Mouse (Mus musculus) limb, embryonic 11.5 days (tissue): ENCODE results near the gene Trpm4. TPM values are rescaled to one million over a fixed set of nuclear protein-coding genes. Genes with fewer than 3 reads are reported as not detected.

ENCODE experiments used
- ATAC-seq: fragments of 200-750 bp; cut with Nextera tagmentation; 2 replicates; pipeline ENCODE4 v1.8.0; 2017; ENCODE audit warnings: low read depth; ENCODE audit not compliant: insufficient number of reproducible peaks, low FRiP score, low TSS enrichment
- DNase-seq: peaks from one replicate; pipeline ENCODE4 v3.0.0-alpha.2; 2015; ENCODE audit warnings: low spot score
- H3K27ac ChIP-seq: fragments of 300-500 bp; sonication (generic); replicated peaks from 2 replicates; pipeline ENCODE4 v1.5.1; 2014; ENCODE audit warnings: low read depth, mild to moderate bottlenecking, low read length
- H3K27me3 ChIP-seq: fragments of 300-500 bp; sonication (generic); 2 replicates; pipeline ENCODE4 v1.6.1; 2014; ENCODE audit warnings: mild to moderate bottlenecking, low read length, mixed read lengths; ENCODE audit not compliant: control insufficient read depth, insufficient read depth
- H3K36me3 ChIP-seq: fragments of 300-500 bp; sonication (generic); 2 replicates; pipeline ENCODE4 v1.6.1; 2014; ENCODE audit warnings: mild to moderate bottlenecking, low read length, moderate library complexity, mixed read lengths; ENCODE audit not compliant: control insufficient read depth, insufficient read depth
- H3K4me1 ChIP-seq: fragments of 300-500 bp; sonication (generic); 2 replicates; pipeline ENCODE4 v1.6.1; 2014; ENCODE audit warnings: low read length, mixed read lengths; ENCODE audit not compliant: control insufficient read depth, insufficient read depth
- H3K4me2 ChIP-seq: fragments of 300-500 bp; sonication (generic); 2 replicates; pipeline ENCODE4 v1.6.1; 2014; ENCODE audit warnings: low read depth, mild to moderate bottlenecking, moderate library complexity; ENCODE audit not compliant: severe bottlenecking
- H3K4me3 ChIP-seq: fragments of 300-500 bp; sonication (generic); 2 replicates; pipeline ENCODE4 v1.5.1; 2014; ENCODE audit warnings: low read depth, low read length
- H3K9ac ChIP-seq: fragments of 300-500 bp; sonication (generic); 2 replicates; pipeline ENCODE4 v1.6.1; 2014; ENCODE audit warnings: mild to moderate bottlenecking, low read length
- H3K9me3 ChIP-seq: fragments of 300-500 bp; sonication (generic); 2 replicates; pipeline ENCODE4 v1.6.1; 2016; ENCODE audit warnings: low read length; ENCODE audit not compliant: control insufficient read depth
- WGBS: fragments of 180-500 bp; shearing (Covaris S2); extraction: QIAGEN DNeasy Blood & Tissue Kit; methylation state at CpG from one replicate; pipeline ENCODE4 v1.1.7; 2014; 5-methylcytosine and 5-hydroxymethylcytosine counted together
- polyA plus RNA-seq: library from polyadenylated mRNA; unstranded; fragments of >200 nt; fragmentation: Nextera tagmentation; extraction: Ambion mirVana; gene quantifications from 2 replicates; pipeline ENCODE4 v1.2.1, GENCODE M21; 2014

The Trpm4 gene
- polyA plus RNA-seq: 6.7 and 8.9 TPM in 2 replicates

- Histone ChIP-seq H3K4me1 (peaks cover 16% of the 10 kb centered on the region), H3K9ac (peak within 1 kb of the TSS; percentile 73), H3K4me2 (peak within 1 kb of the TSS; percentile 83), H3K27me3 (peaks cover 2% of the 10 kb centered on the region; the same call in 1 of the 2 replicates), H3K4me3 (peak within 1 kb of the TSS; percentile 73), H3K27ac (0 out of 2 replicates have a peak within 1 kb of the TSS, but pooled peaks have one; percentile 39), H3K36me3 (no peaks in the 10 kb centered on the region), H3K9me3 (no peaks in the 10 kb centered on the region)
- under 1% methylated on average over 38 of the region's 38 CpGs for WGBS
- DNase-seq (peak; percentile 92), ATAC-seq (peak; percentile 59)
These were observed at the start of gene Trpm4 for GRCm38 (mm10) chr7:45333431-45333982. Gene Trpm4, minus strand, starts transcription at chr7:45333780.

- H3K36me3 ChIP-seq: peaks cover 47% of the 10 kb centered on the region
- DNase-seq: no peak
- H3K9me3 ChIP-seq: no peaks in the 10 kb centered on the region
- 93% methylated on average over 1 of the region's 1 CpGs for WGBS
- H3K4me3 ChIP-seq: no peak overlapping the region
- H3K27ac ChIP-seq: no peak overlapping the region
- no peaks in the 10 kb centered on the region for H3K4me1 ChIP-seq
- ATAC-seq: no peak
- H3K9ac ChIP-seq: no peak overlapping the region
- no peaks in the 10 kb centered on the region for H3K27me3 ChIP-seq
- H3K4me2 ChIP-seq: no peak overlapping the region
These were observed 42.5 kb upstream of the Trpm4 start for GRCm38 (mm10) chr7:45376057-45376456.

- peaks cover 3% of the 10 kb centered on the region; the same call in 1 of the 2 replicates for H3K27me3 ChIP-seq
- no peak overlapping the region for H3K4me3 ChIP-seq
- peaks cover 34% of the 10 kb centered on the region for H3K36me3 ChIP-seq
- no peak overlapping the region for H3K9ac ChIP-seq
- H3K27ac ChIP-seq: no peak overlapping the region
- WGBS: 96% methylated on average over 8 of the region's 8 CpGs
- 0 out of 2 replicates have a peak, but pooled peaks cover 3% of the 10 kb centered on the region for H3K4me1 ChIP-seq
- H3K4me2 ChIP-seq: no peak overlapping the region
- H3K9me3 ChIP-seq: no peaks in the 10 kb centered on the region
- DNase-seq (no peak), ATAC-seq (no peak)
These were observed 41.0 kb upstream of the Trpm4 start for GRCm38 (mm10) chr7:45374620-45375019.

GRCm38 (mm10) chr7:45372371-45372770 is 38.8 kb upstream of the Trpm4 start:
- H3K4me2 ChIP-seq: no peak overlapping the region
- 0 out of 2 replicates have a peak, but pooled peaks cover 7% of the 10 kb centered on the region for H3K4me1 ChIP-seq
- WGBS: 87% methylated on average over 5 of the region's 5 CpGs
- no peak overlapping the region for H3K9ac ChIP-seq
- H3K27me3 ChIP-seq: peaks cover 22% of the 10 kb centered on the region
- no peak overlapping the region for H3K4me3 ChIP-seq
- H3K36me3 ChIP-seq: peaks cover 21% of the 10 kb centered on the region
- no peak for DNase-seq
- ATAC-seq: no peak
- H3K9me3 ChIP-seq: no peaks in the 10 kb centered on the region
- H3K27ac ChIP-seq: no peak overlapping the region

- peaks cover 8% of the 10 kb centered on the region; the same call in 1 of the 2 replicates for H3K36me3 ChIP-seq
- no peaks in the 10 kb centered on the region for H3K9me3 ChIP-seq
- peaks cover 30% of the 10 kb centered on the region for H3K27me3 ChIP-seq
- H3K27ac ChIP-seq: no peak within 1 kb of the TSS
- H3K4me2 ChIP-seq: peak within 1 kb of the TSS; percentile 60
- H3K9ac ChIP-seq: peak within 1 kb of the TSS; percentile 51
- peaks cover 14% of the 10 kb centered on the region; the same call in 1 of the 2 replicates for H3K4me1 ChIP-seq
- DNase-seq: peak; percentile 92
- peak; percentile 58 for ATAC-seq
- 11% methylated on average over 28 of the region's 28 CpGs for WGBS
- H3K4me3 ChIP-seq: peak within 1 kb of the TSS; percentile 47
These were observed 37.1 kb upstream of the Trpm4 start, which contains the start of gene Lin7b for GRCm38 (mm10) chr7:45370475-45371311. Gene Lin7b, minus strand, starts transcription at chr7:45370583.

- Histone ChIP-seq H3K4me2 (peak overlapping the region; percentile 60), H3K36me3 (peaks cover 6% of the 10 kb centered on the region; the same call in 1 of the 2 replicates), H3K27me3 (peaks cover 37% of the 10 kb centered on the region), H3K4me3 (peak overlapping the region; percentile 47), H3K9me3 (no peaks in the 10 kb centered on the region), H3K9ac (peak overlapping the region; percentile 51), H3K4me1 (peaks cover 14% of the 10 kb centered on the region; the same call in 1 of the 2 replicates), H3K27ac (no peak overlapping the region)
- no peak for DNase-seq
- WGBS: 8% methylated on average over 48 of the region's 52 CpGs
- peak; percentile 23 for ATAC-seq
These were observed 36.4 kb upstream of the Trpm4 start for GRCm38 (mm10) chr7:45369836-45370474.

GRCm38 (mm10) chr7:45369022-45369745 is 35.6 kb upstream of the Trpm4 start:
- no peak for DNase-seq
- peaks cover 37% of the 10 kb centered on the region for H3K27me3 ChIP-seq
- no peak overlapping the region for H3K4me2 ChIP-seq
- H3K9ac ChIP-seq: no peak overlapping the region
- H3K9me3 ChIP-seq: no peaks in the 10 kb centered on the region
- H3K4me3 ChIP-seq: no peak overlapping the region
- H3K4me1 ChIP-seq: peaks cover 14% of the 10 kb centered on the region; the same call in 1 of the 2 replicates
- H3K36me3 ChIP-seq: peaks cover 4% of the 10 kb centered on the region; the same call in 1 of the 2 replicates
- no peak for ATAC-seq
- H3K27ac ChIP-seq: no peak overlapping the region
- WGBS: 74% methylated on average over 16 of the region's 16 CpGs
